Comparison of ENCODE assay signal across 18 mouse cellular contexts in the genomic region with DNA sequence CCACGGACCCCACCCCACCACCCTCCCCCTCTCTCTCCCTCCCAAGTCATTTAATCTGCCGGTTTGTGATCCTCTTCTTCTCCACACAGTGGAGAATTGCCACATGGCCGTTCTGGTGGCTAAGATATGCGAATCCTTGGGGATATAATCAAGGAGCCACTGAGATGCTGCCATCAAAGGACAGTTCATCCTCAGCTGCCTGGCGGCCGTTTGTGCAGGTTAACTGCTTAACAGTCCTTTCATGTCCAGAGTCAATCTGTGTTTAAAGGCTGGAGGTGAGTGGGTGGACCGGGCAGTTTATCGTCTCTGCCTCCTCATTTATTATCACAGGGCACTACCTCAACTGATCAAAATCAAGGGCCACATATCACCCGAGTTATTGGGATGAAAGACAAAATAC.
A peak's percentile ranks its signal among the peaks of the same experiment; 100 is the strongest.
DNase-seq lines count a peak whose midpoint lies in the region; ATAC-seq and TF ChIP-seq lines count a peak whose summit lies in the region.
"Had no signal": no experiment of that assay in that cellular context is flagged by ENCODE, and none has a peak within 500 bp of the region (broad histone marks: within the 10 kb centered on the region; RNA-seq: fewer than 3 reads in every experiment).

No protein-coding gene starts in this region.

- TF ChIP-seq CTCF in hindbrain, postnatal 0 days (IDR thresholded peaks at IDR 0.05; ENCODE audit: low read depth): no peak

- H3K9me3 ChIP-seq in hindbrain, embryonic 13.5 days: no peaks in the 10 kb centered on the region
- no peaks in the 10 kb centered on the region for H3K9me3 ChIP-seq in hindbrain, postnatal 0 days (ENCODE audit: low read length)
- no peaks in the 10 kb centered on the region for H3K9me3 ChIP-seq in limb, embryonic 13.5 days
- H3K9me3 ChIP-seq in midbrain, embryonic 16.5 days (replicated peaks; ENCODE audit: control insufficient read depth, low read length, poor library complexity, severe bottlenecking): no peaks in the 10 kb centered on the region
- H3K9me3 ChIP-seq: G1E; limb, embryonic 15.5 days; neural tube, embryonic 13.5 days had no signal

- H3K4me2 ChIP-seq in hindbrain, embryonic 13.5 days: no peak overlapping the region
- no peak overlapping the region for H3K4me2 ChIP-seq in hindbrain, postnatal 0 days (ENCODE audit: low read depth, low read length)
- peak overlapping the region; percentile 21; the same call in 1 of the 2 replicates for H3K4me2 ChIP-seq in limb, embryonic 13.5 days (replicated peaks)
- 0 out of 2 replicates have a peak overlapping the region, but pooled peaks have one; percentile 18 for H3K4me2 ChIP-seq in midbrain, embryonic 16.5 days (ENCODE audit: low read length)
- H3K4me2 ChIP-seq: heart, embryonic 11.5 days; limb, embryonic 15.5 days; neural tube, embryonic 13.5 days had no signal

- H3K4me1 ChIP-seq in hindbrain, embryonic 13.5 days (replicated peaks): peaks cover 19% of the 10 kb centered on the region
- no peaks in the 10 kb centered on the region; the same call in 1 of the 2 replicates for H3K4me1 ChIP-seq in hindbrain, postnatal 0 days (ENCODE audit: insufficient read depth, low read length)
- peaks cover 13% of the 10 kb centered on the region for H3K4me1 ChIP-seq in limb, embryonic 13.5 days
- H3K4me1 ChIP-seq in midbrain, embryonic 16.5 days (ENCODE audit: control insufficient read depth, insufficient read depth, low read length): peaks cover 20% of the 10 kb centered on the region

- 51% methylated on average over 9 of the region's 9 CpGs for WGBS in hindbrain, embryonic 13.5 days
- 54% methylated on average over 9 of the region's 9 CpGs for WGBS in hindbrain, postnatal 0 days
- WGBS in limb, embryonic 13.5 days: 10% methylated on average over 9 of the region's 9 CpGs
- 30% methylated on average over 9 of the region's 9 CpGs for WGBS in midbrain, embryonic 16.5 days

- 0 out of 2 replicates have a peak overlapping the region, but pooled peaks have one; percentile 12 for H3K27ac ChIP-seq in hindbrain, embryonic 13.5 days
- H3K27ac ChIP-seq in hindbrain, postnatal 0 days: no peak overlapping the region
- H3K27ac ChIP-seq in limb, embryonic 13.5 days: no peak overlapping the region
- H3K27ac ChIP-seq in midbrain, embryonic 16.5 days (ENCODE audit: low read length): peak overlapping the region; percentile 56; the same call in 1 of the 2 replicates

- DNase-seq in embryo, embryonic 10.5 days (ENCODE audit: low spot score): peak; percentile 24
- no peak for DNase-seq in embryo, embryonic 9.5 days (ENCODE audit: extremely low spot score)
- DNase-seq in hindbrain, postnatal 0 days (ENCODE audit: low spot score): no peak
- no peak for DNase-seq in cerebellum, adult 9-11 months
- DNase-seq in frontal cortex, postnatal 36 days (ENCODE audit: low spot score in 2 of 2): no peak
- DNase-seq: cerebellum, adult 11 months; kidney, adult 8-10 months; kidney, postnatal 25 days; lung, postnatal 4 days; thymus, postnatal 25 days had no signal

- H3K9ac ChIP-seq in hindbrain, embryonic 13.5 days: no peak overlapping the region
- H3K9ac ChIP-seq in hindbrain, postnatal 0 days (replicated peaks; ENCODE audit: low read length): no peak overlapping the region
- no peak overlapping the region for H3K9ac ChIP-seq in limb, embryonic 13.5 days
- H3K9ac ChIP-seq in midbrain, embryonic 16.5 days (ENCODE audit: low read depth, low read length): no peak overlapping the region; the same call in 1 of the 2 replicates
- H3K9ac ChIP-seq: limb, embryonic 15.5 days; neural tube, embryonic 13.5 days had no signal

- H3K4me3 ChIP-seq in hindbrain, embryonic 13.5 days: no peak overlapping the region
- no peak overlapping the region for H3K4me3 ChIP-seq in hindbrain, postnatal 0 days (ENCODE audit: low read length)
- H3K4me3 ChIP-seq in limb, embryonic 13.5 days: no peak overlapping the region
- no peak overlapping the region for H3K4me3 ChIP-seq in midbrain, embryonic 16.5 days (ENCODE audit: low read depth, low read length)
- H3K4me3 ChIP-seq: limb, embryonic 15.5 days; neural tube, embryonic 13.5 days had no signal

- H3K36me3 ChIP-seq in hindbrain, embryonic 13.5 days: no peaks in the 10 kb centered on the region
- H3K36me3 ChIP-seq in hindbrain, postnatal 0 days (ENCODE audit: insufficient read depth, low read length): no peaks in the 10 kb centered on the region
- H3K36me3 ChIP-seq in limb, embryonic 13.5 days: no peaks in the 10 kb centered on the region
- H3K36me3 ChIP-seq in midbrain, embryonic 16.5 days (ENCODE audit: control insufficient read depth, insufficient read depth, low read length): no peaks in the 10 kb centered on the region
- H3K36me3 ChIP-seq: G1E; limb, embryonic 15.5 days; neural tube, embryonic 13.5 days had no signal

- no peaks in the 10 kb centered on the region for H3K27me3 ChIP-seq in hindbrain, embryonic 13.5 days
- H3K27me3 ChIP-seq in hindbrain, postnatal 0 days (ENCODE audit: insufficient read depth, low read length): no peaks in the 10 kb centered on the region
- H3K27me3 ChIP-seq in limb, embryonic 13.5 days: no peaks in the 10 kb centered on the region
- no peaks in the 10 kb centered on the region for H3K27me3 ChIP-seq in midbrain, embryonic 16.5 days (ENCODE audit: control insufficient read depth, insufficient read depth, low read depth, low read length)
- H3K27me3 ChIP-seq: limb, embryonic 15.5 days; neural tube, embryonic 13.5 days had no signal

- ATAC-seq in hindbrain, embryonic 13.5 days (ENCODE audit: low FRiP score): no peak
- ATAC-seq in hindbrain, postnatal 0 days: no peak
- no peak for ATAC-seq in limb, embryonic 13.5 days (ENCODE audit: low FRiP score, low read depth)
- ATAC-seq in midbrain, embryonic 16.5 days: no peak
- ATAC-seq: CD4-positive, CD25-positive, alpha-beta regulatory T cell, adult 4 months had no signal

Comparison
In these comparisons a context has a peak if more than half of its experiments do, and no peak if none do; other contexts are left out.
1. H3K27ac ChIP-seq: peak in hindbrain, embryonic 13.5 days (single experiment) and midbrain, embryonic 16.5 days (single experiment); none in hindbrain, postnatal 0 days (single experiment) and limb, embryonic 13.5 days (single experiment).
2. H3K4me2 ChIP-seq: peak in limb, embryonic 13.5 days (single experiment) and midbrain, embryonic 16.5 days (single experiment); none in hindbrain, embryonic 13.5 days (single experiment) and hindbrain, postnatal 0 days (single experiment).